Mouse (Mus musculus): ENCODE measurements at regions not wholly inside any gene's neighbourhood (a gene's known extent, or its start where the extent isn't known, plus 50 kb on each side); places are given as distances from the start of the nearest gene placed in this dataset.

DNA sequence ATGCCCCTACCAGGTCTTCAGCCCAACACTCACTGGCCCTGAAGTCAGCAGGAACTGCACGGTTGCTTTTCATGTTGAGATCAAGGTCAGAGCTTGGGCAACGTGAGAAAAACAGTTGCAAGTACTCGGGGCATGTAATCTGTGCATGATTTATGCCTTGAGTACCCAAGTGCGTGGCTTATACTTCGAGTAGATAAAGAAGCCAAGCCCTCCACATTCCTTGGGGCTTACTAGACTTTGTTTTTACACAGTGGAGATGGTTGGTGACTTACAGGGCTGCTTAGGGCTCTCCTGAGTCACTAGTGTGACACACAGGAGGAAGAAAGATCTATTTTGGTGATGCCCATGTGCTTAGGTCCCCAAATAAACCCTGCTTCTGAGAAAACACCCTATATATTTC lies 172.8 kb downstream of the Mylk4 start:
- Histone ChIP-seq H3K9me3 (ENCODE audit: control insufficient read depth) (no peaks in the 10 kb centered on the region), H3K4me2 (replicated peaks; ENCODE audit: low read depth) (no peak overlapping the region), H3K4me1 (replicated peaks; ENCODE audit: control insufficient read depth, insufficient read depth, low read length) (no peaks in the 10 kb centered on the region), H3K9ac (ENCODE audit: low read depth, low read length) (no peak overlapping the region), H3K27ac (ENCODE audit: low read depth, low read length) (no peak overlapping the region), H3K27me3 (replicated peaks; ENCODE audit: control insufficient read depth, insufficient read depth, low read length) (no peaks in the 10 kb centered on the region), H3K36me3 (ENCODE audit: control insufficient read depth, insufficient read depth) (no peaks in the 10 kb centered on the region), H3K4me3 (ENCODE audit: low read depth, low read length) (no peak overlapping the region)
- ATAC-seq: no peak
- 10% methylated on average over 5 of the region's 5 CpGs for WGBS
- TF ChIP-seq CTCF (IDR thresholded peaks at IDR 0.05; ENCODE audit: low read depth): no peak

DNA sequence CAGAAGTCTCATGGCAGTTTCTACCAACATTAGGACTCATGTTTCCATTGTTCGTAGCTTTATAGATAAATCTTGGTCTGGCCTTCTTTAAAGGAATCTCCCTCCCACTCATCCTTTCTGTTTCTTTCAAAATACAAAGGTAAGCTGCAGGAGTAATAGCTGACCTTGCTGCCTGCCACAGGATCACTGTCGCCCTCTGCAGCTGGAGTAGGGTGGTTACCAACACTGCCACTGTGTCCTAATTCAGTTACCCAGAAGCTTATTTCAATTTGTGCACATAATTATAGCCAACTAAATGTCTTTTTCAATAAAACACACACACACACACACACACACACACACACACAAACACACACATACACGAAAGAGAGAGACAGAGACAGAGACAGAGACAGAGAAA lies 175.3 kb downstream of the Mylk4 start:
- no peak overlapping the region for H3K4me2 ChIP-seq (replicated peaks; ENCODE audit: low read depth)

GRCm38 (mm10) chr13:32603925-32604590 lies 179.7 kb downstream of the Mylk4 start:
- no peaks in the 10 kb centered on the region for H3K36me3 ChIP-seq (ENCODE audit: control insufficient read depth, insufficient read depth)
- no peak for ATAC-seq
- no peaks in the 10 kb centered on the region for H3K4me1 ChIP-seq (replicated peaks; ENCODE audit: control insufficient read depth, insufficient read depth, low read length)
- H3K4me3 ChIP-seq (ENCODE audit: low read depth, low read length): no peak overlapping the region
- peak; percentile 14; the same call in 1 of the 2 replicates for TF ChIP-seq CTCF (IDR thresholded peaks at IDR 0.05; ENCODE audit: low read depth)
- H3K27ac ChIP-seq (ENCODE audit: low read depth, low read length): no peak overlapping the region
- WGBS: 76% methylated on average over 8 of the region's 8 CpGs
- no peaks in the 10 kb centered on the region for H3K27me3 ChIP-seq (replicated peaks; ENCODE audit: control insufficient read depth, insufficient read depth, low read length)
- no peak overlapping the region for H3K9ac ChIP-seq (ENCODE audit: low read depth, low read length)
- H3K9me3 ChIP-seq (ENCODE audit: control insufficient read depth): no peaks in the 10 kb centered on the region
- no peak overlapping the region for H3K4me2 ChIP-seq (replicated peaks; ENCODE audit: low read depth)

More for the DNA sequence above, 175.3 kb downstream of the Mylk4 start:
- Histone ChIP-seq H3K4me3 (ENCODE audit: low read depth, low read length) (no peak overlapping the region), H3K27ac (ENCODE audit: low read depth, low read length) (no peak overlapping the region), H3K36me3 (ENCODE audit: control insufficient read depth, insufficient read depth) (no peaks in the 10 kb centered on the region), H3K9ac (ENCODE audit: low read depth, low read length) (no peak overlapping the region), H3K4me1 (replicated peaks; ENCODE audit: control insufficient read depth, insufficient read depth, low read length) (no peaks in the 10 kb centered on the region), H3K9me3 (ENCODE audit: control insufficient read depth) (no peaks in the 10 kb centered on the region), H3K27me3 (replicated peaks; ENCODE audit: control insufficient read depth, insufficient read depth, low read length) (no peaks in the 10 kb centered on the region)
- peak; percentile 45 for TF ChIP-seq CTCF (IDR thresholded peaks at IDR 0.05; ENCODE audit: low read depth)
- ATAC-seq: no peak
- 75% methylated on average over 3 of the region's 3 CpGs for WGBS

- Histone ChIP-seq H3K4me1 (replicated peaks; ENCODE audit: control insufficient read depth, insufficient read depth, low read length) (no peaks in the 10 kb centered on the region), H3K27ac (ENCODE audit: low read depth, low read length) (no peak overlapping the region)
- no peak for ATAC-seq
Observed at GRCm38 (mm10) chr13:32601315-32601714, 182.4 kb downstream of the Mylk4 start.

GRCm38 (mm10) chr13:32593611-32594010 lies 190.1 kb downstream of the Mylk4 start:
- Histone ChIP-seq H3K4me3 (ENCODE audit: low read depth, low read length) (no peak overlapping the region), H3K4me1 (replicated peaks; ENCODE audit: control insufficient read depth, insufficient read depth, low read length) (no peaks in the 10 kb centered on the region), H3K9me3 (ENCODE audit: control insufficient read depth) (no peaks in the 10 kb centered on the region), H3K27me3 (replicated peaks; ENCODE audit: control insufficient read depth, insufficient read depth, low read length) (no peaks in the 10 kb centered on the region), H3K36me3 (ENCODE audit: control insufficient read depth, insufficient read depth) (no peaks in the 10 kb centered on the region), H3K27ac (ENCODE audit: low read depth, low read length) (no peak overlapping the region), H3K4me2 (replicated peaks; ENCODE audit: low read depth) (no peak overlapping the region), H3K9ac (ENCODE audit: low read depth, low read length) (no peak overlapping the region)
- ATAC-seq: no peak
- TF ChIP-seq CTCF (IDR thresholded peaks at IDR 0.05; ENCODE audit: low read depth): no peak
- 89% methylated on average over 7 of the region's 7 CpGs for WGBS

More at GRCm38 (mm10) chr13:32601315-32601714, 182.4 kb downstream of the Mylk4 start:
- no peak overlapping the region for H3K9ac ChIP-seq (ENCODE audit: low read depth, low read length)
- H3K9me3 ChIP-seq (ENCODE audit: control insufficient read depth): no peaks in the 10 kb centered on the region
- H3K4me3 ChIP-seq (ENCODE audit: low read depth, low read length): no peak overlapping the region
- no peak for TF ChIP-seq CTCF (IDR thresholded peaks at IDR 0.05; ENCODE audit: low read depth)
- 78% methylated on average over 5 of the region's 5 CpGs for WGBS
- H3K27me3 ChIP-seq (replicated peaks; ENCODE audit: control insufficient read depth, insufficient read depth, low read length): no peaks in the 10 kb centered on the region
- no peaks in the 10 kb centered on the region for H3K36me3 ChIP-seq (ENCODE audit: control insufficient read depth, insufficient read depth)
- no peak overlapping the region for H3K4me2 ChIP-seq (replicated peaks; ENCODE audit: low read depth)

GRCm38 (mm10) chr13:32593131-32593530 lies 190.6 kb downstream of the Mylk4 start:
- Histone ChIP-seq H3K4me2 (replicated peaks; ENCODE audit: low read depth) (no peak overlapping the region), H3K36me3 (ENCODE audit: control insufficient read depth, insufficient read depth) (no peaks in the 10 kb centered on the region), H3K9me3 (ENCODE audit: control insufficient read depth) (no peaks in the 10 kb centered on the region), H3K4me1 (replicated peaks; ENCODE audit: control insufficient read depth, insufficient read depth, low read length) (no peaks in the 10 kb centered on the region), H3K27ac (ENCODE audit: low read depth, low read length) (no peak overlapping the region), H3K9ac (ENCODE audit: low read depth, low read length) (no peak overlapping the region), H3K4me3 (ENCODE audit: low read depth, low read length) (no peak overlapping the region), H3K27me3 (replicated peaks; ENCODE audit: control insufficient read depth, insufficient read depth, low read length) (no peaks in the 10 kb centered on the region)
- TF ChIP-seq CTCF (IDR thresholded peaks at IDR 0.05; ENCODE audit: low read depth): no peak
- WGBS: 92% methylated on average over 5 of the region's 5 CpGs
- no peak for ATAC-seq

Measured in intestine, postnatal 0 days (tissue).